Mouse (Mus musculus) thymus, adult 2 months (tissue): ENCODE results near the gene Tspan9.

ENCODE experiments used
- CTCF ChIP-seq: fragments of 200-500 bp; IDR thresholded peaks from 2 replicates; pipeline ENCODE4 v1.5.1; 2012; ENCODE audit warnings: mild to moderate bottlenecking, control low read depth, low read length, moderate library complexity, borderline replicate concordance; ENCODE audit not compliant: control insufficient read depth, poor library complexity, insufficient read depth; ENCODE audit errors: extremely low read depth
- POLR2A ChIP-seq: fragments of 200-500 bp; IDR thresholded peaks from 2 replicates; pipeline ENCODE4 v1.6.1; 2012; ENCODE audit warnings: mild to moderate bottlenecking, low read length, control low read depth, moderate library complexity; ENCODE audit not compliant: control insufficient read depth, poor library complexity, insufficient read depth; ENCODE audit errors: extremely low read depth

DNA sequence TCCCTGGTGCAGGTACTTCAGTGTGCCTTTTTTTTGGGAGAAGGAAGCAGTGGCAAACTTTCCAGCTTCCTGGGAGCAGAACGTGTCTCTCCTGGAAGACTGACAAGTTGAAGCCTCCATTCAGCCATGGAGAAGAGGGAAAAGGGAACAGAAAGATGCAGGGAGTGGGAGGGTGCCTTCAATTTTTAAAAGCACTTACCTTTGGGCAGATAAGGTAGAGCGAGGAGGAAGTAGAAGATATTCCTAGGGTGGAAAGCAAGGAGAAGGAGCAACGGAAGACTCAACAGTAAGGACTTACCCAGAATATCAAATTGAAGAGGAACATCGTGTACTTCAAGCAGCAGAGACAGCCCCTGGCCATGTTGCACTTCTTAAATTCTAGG is 109.5 kb downstream of the Tspan9 start:
- no peak for TF ChIP-seq CTCF
- no peak for TF ChIP-seq POLR2A
